Mouse (Mus musculus): ENCODE measurements around the gene Acyp2. TPM values are rescaled to one million over a fixed set of nuclear protein-coding genes. Genes with fewer than 3 reads are reported as not detected.

Gene Acyp2
- polyA plus RNA-seq, 1 experiment from 2014 or later = 9.6 TPM

GRCm38 (mm10) chr11:30572790-30573395, 76.5 kb downstream of the Acyp2 start:
- no peaks in the 10 kb centered on the region; the same call in 1 of the 2 replicates for H3K9me3 ChIP-seq
- no peak overlapping the region for H3K27ac ChIP-seq
- ATAC-seq (ENCODE audit: insufficient number of reproducible peaks, low FRiP score, low TSS enrichment, low read depth) = no peak
- no peaks in the 10 kb centered on the region for H3K27me3 ChIP-seq
- no peaks in the 10 kb centered on the region for H3K4me1 ChIP-seq
- no peak overlapping the region for H3K4me3 ChIP-seq
- H3K36me3 ChIP-seq = no peaks in the 10 kb centered on the region
- H3K4me2 ChIP-seq = no peak overlapping the region
- H3K9ac ChIP-seq = no peak overlapping the region
- WGBS = 86% methylated on average over 15 of the region's 15 CpGs

- H3K4me1 ChIP-seq = no peaks in the 10 kb centered on the region
- H3K36me3 ChIP-seq = no peaks in the 10 kb centered on the region
- 89% methylated on average over 3 of the region's 3 CpGs for WGBS
- ATAC-seq (ENCODE audit: insufficient number of reproducible peaks, low FRiP score, low TSS enrichment, low read depth) = no peak
- H3K27me3 ChIP-seq = no peaks in the 10 kb centered on the region
- no peak overlapping the region for H3K9ac ChIP-seq
- H3K4me2 ChIP-seq = no peak overlapping the region
- H3K9me3 ChIP-seq = no peaks in the 10 kb centered on the region
- no peak overlapping the region for H3K4me3 ChIP-seq
- H3K27ac ChIP-seq = no peak overlapping the region
Observed at GRCm38 (mm10) chr11:30570568-30570967, 78.8 kb downstream of the Acyp2 start.

- Histone ChIP-seq H3K9me3 (no peaks in the 10 kb centered on the region), H3K36me3 (no peaks in the 10 kb centered on the region), H3K4me2 (no peak overlapping the region), H3K4me1 (no peaks in the 10 kb centered on the region), H3K4me3 (no peak overlapping the region), H3K27me3 (no peaks in the 10 kb centered on the region), H3K9ac (no peak overlapping the region), H3K27ac (no peak overlapping the region)
- WGBS = 63% methylated on average over 1 of the region's 1 CpGs
- no peak for ATAC-seq (ENCODE audit: insufficient number of reproducible peaks, low FRiP score, low TSS enrichment, low read depth)
Observed at GRCm38 (mm10) chr11:30560215-30560614, 89.2 kb downstream of the Acyp2 start.

- no peaks in the 10 kb centered on the region for H3K9me3 ChIP-seq
- H3K4me3 ChIP-seq = no peak overlapping the region
- no peaks in the 10 kb centered on the region for H3K27me3 ChIP-seq
- H3K36me3 ChIP-seq = no peaks in the 10 kb centered on the region
- no peak overlapping the region for H3K4me2 ChIP-seq
- no peak overlapping the region for H3K9ac ChIP-seq
- no peak for ATAC-seq (ENCODE audit: insufficient number of reproducible peaks, low FRiP score, low TSS enrichment, low read depth)
- H3K27ac ChIP-seq = no peak overlapping the region
- no peaks in the 10 kb centered on the region for H3K4me1 ChIP-seq
- WGBS = 77% methylated on average over 1 of the region's 1 CpGs
Observed at GRCm38 (mm10) chr11:30553408-30553807, 96.0 kb downstream of the Acyp2 start.

GRCm38 (mm10) chr11:30517133-30517532, 132.3 kb downstream of the Acyp2 start:
- 80% methylated on average over 2 of the region's 2 CpGs for WGBS
- Histone ChIP-seq H3K27me3 (no peaks in the 10 kb centered on the region), H3K4me2 (no peak overlapping the region), H3K4me1 (no peaks in the 10 kb centered on the region), H3K36me3 (no peaks in the 10 kb centered on the region), H3K27ac (no peak overlapping the region), H3K9me3 (no peaks in the 10 kb centered on the region), H3K4me3 (no peak overlapping the region), H3K9ac (no peak overlapping the region)
- ATAC-seq (ENCODE audit: insufficient number of reproducible peaks, low FRiP score, low TSS enrichment, low read depth) = no peak

- no peak for ATAC-seq (ENCODE audit: insufficient number of reproducible peaks, low FRiP score, low TSS enrichment, low read depth)
- H3K9me3 ChIP-seq = no peaks in the 10 kb centered on the region
- H3K4me1 ChIP-seq = no peaks in the 10 kb centered on the region
- H3K9ac ChIP-seq = no peak overlapping the region
- WGBS = 83% methylated on average over 4 of the region's 4 CpGs
- no peak overlapping the region for H3K27ac ChIP-seq
- no peak overlapping the region for H3K4me2 ChIP-seq
- H3K27me3 ChIP-seq = no peaks in the 10 kb centered on the region
- no peak overlapping the region for H3K4me3 ChIP-seq
- H3K36me3 ChIP-seq = no peaks in the 10 kb centered on the region
Observed at GRCm38 (mm10) chr11:30508178-30508577, 141.2 kb downstream of the Acyp2 start.

- Histone ChIP-seq H3K4me3 (no peak overlapping the region), H3K36me3 (no peaks in the 10 kb centered on the region), H3K9me3 (no peaks in the 10 kb centered on the region), H3K9ac (no peak overlapping the region), H3K27me3 (no peaks in the 10 kb centered on the region), H3K4me1 (no peaks in the 10 kb centered on the region), H3K27ac (no peak overlapping the region), H3K4me2 (no peak overlapping the region)
- no peak for ATAC-seq (ENCODE audit: insufficient number of reproducible peaks, low FRiP score, low TSS enrichment, low read depth)
- WGBS = 65% methylated on average over 3 of the region's 3 CpGs
Observed at GRCm38 (mm10) chr11:30498738-30499355, 150.5 kb downstream of the Acyp2 start.

- no peak overlapping the region for H3K4me2 ChIP-seq
- no peaks in the 10 kb centered on the region for H3K27me3 ChIP-seq
- no peaks in the 10 kb centered on the region for H3K4me1 ChIP-seq
- no peak overlapping the region for H3K27ac ChIP-seq
- no peaks in the 10 kb centered on the region for H3K9me3 ChIP-seq
- H3K4me3 ChIP-seq = no peak overlapping the region
- H3K9ac ChIP-seq = no peak overlapping the region
- H3K36me3 ChIP-seq = no peaks in the 10 kb centered on the region
- no peak for ATAC-seq (ENCODE audit: insufficient number of reproducible peaks, low FRiP score, low TSS enrichment, low read depth)
- 55% methylated on average over 2 of the region's 2 CpGs for WGBS
Observed at GRCm38 (mm10) chr11:30497151-30497550, 152.2 kb downstream of the Acyp2 start.

GRCm38 (mm10) chr11:30491515-30492260, 157.7 kb downstream of the Acyp2 start:
- no peak for ATAC-seq (ENCODE audit: insufficient number of reproducible peaks, low FRiP score, low TSS enrichment, low read depth)
- H3K4me1 ChIP-seq = no peaks in the 10 kb centered on the region
- H3K27ac ChIP-seq = no peak overlapping the region
- H3K9ac ChIP-seq = no peak overlapping the region
- no peak overlapping the region for H3K4me3 ChIP-seq
- no peaks in the 10 kb centered on the region for H3K36me3 ChIP-seq
- no peak overlapping the region for H3K4me2 ChIP-seq
- H3K27me3 ChIP-seq = no peaks in the 10 kb centered on the region
- H3K9me3 ChIP-seq = no peaks in the 10 kb centered on the region

GRCm38 (mm10) chr11:30488183-30488582, 161.2 kb downstream of the Acyp2 start:
- H3K9ac ChIP-seq = no peak overlapping the region
- no peaks in the 10 kb centered on the region for H3K4me1 ChIP-seq
- no peaks in the 10 kb centered on the region for H3K27me3 ChIP-seq
- 76% methylated on average over 9 of the region's 10 CpGs for WGBS
- no peaks in the 10 kb centered on the region for H3K9me3 ChIP-seq
- no peak overlapping the region for H3K27ac ChIP-seq
- no peak overlapping the region for H3K4me2 ChIP-seq
- H3K36me3 ChIP-seq = no peaks in the 10 kb centered on the region
- no peak for ATAC-seq (ENCODE audit: insufficient number of reproducible peaks, low FRiP score, low TSS enrichment, low read depth)
- H3K4me3 ChIP-seq = no peak overlapping the region

GRCm38 (mm10) chr11:30483286-30483685, 166.1 kb downstream of the Acyp2 start:
- Histone ChIP-seq H3K27ac (no peak overlapping the region), H3K27me3 (no peaks in the 10 kb centered on the region), H3K4me1 (no peaks in the 10 kb centered on the region), H3K36me3 (no peaks in the 10 kb centered on the region), H3K4me2 (no peak overlapping the region), H3K9me3 (no peaks in the 10 kb centered on the region), H3K4me3 (no peak overlapping the region), H3K9ac (no peak overlapping the region)
- WGBS = 80% methylated on average over 4 of the region's 4 CpGs
- no peak for ATAC-seq (ENCODE audit: insufficient number of reproducible peaks, low FRiP score, low TSS enrichment, low read depth)
